Mouse (Mus musculus): ENCODE data around the gene Fah.

DNA sequence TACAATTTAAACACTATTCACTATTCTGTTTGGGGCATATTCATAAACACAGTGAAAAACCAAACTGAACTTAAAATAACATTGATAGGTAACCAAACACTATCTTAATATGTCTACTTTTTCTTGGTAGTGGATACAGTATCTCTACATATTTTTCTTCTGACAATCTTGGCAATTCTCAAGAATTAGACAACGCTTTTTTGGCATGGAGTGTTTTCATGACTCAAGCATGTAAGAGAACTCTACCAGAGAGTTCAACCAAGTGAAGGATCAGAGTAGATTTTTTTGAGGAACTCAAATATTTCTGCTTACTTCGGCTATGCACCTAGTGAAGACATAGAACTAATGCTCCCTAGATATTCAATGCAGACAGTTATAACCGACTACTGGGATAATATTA is 14.4 kb upstream of the Fah start:
- no peak for TF ChIP-seq CTCF (IDR thresholded peaks at IDR 0.05; ENCODE audit: control insufficient read depth, insufficient read depth, insufficient replicate concordance, low read depth, low read length)
- no peak for TF ChIP-seq POLR2A (IDR thresholded peaks at IDR 0.05; ENCODE audit: control insufficient read depth, low read depth, low read length)

Data from testis, adult 2 months (tissue).